Mouse (Mus musculus) cortical plate, adult 2 months (tissue): ENCODE measurements around the gene Pfas.

Experiments used
- CTCF ChIP-seq: fragments of 200-500 bp; IDR thresholded peaks from 2 replicates; pipeline ENCODE4 v1.5.1; 2011; ENCODE audit warnings: mild to moderate bottlenecking, control low read depth, low read length; ENCODE audit not compliant: insufficient read depth; ENCODE audit errors: extremely low read depth
- POLR2A ChIP-seq: fragments of 200-500 bp; IDR thresholded peaks from 2 replicates; pipeline ENCODE4 v1.6.1; 2011; ENCODE audit warnings: mild to moderate bottlenecking, low read length, control low read depth; ENCODE audit not compliant: insufficient read depth; ENCODE audit errors: extremely low read depth

- TF ChIP-seq CTCF, result no peak
- no peak for TF ChIP-seq POLR2A
These were observed 29.2 kb upstream of the Pfas start for GRCm38 (mm10) chr11:69037231-69038061.
